Mouse (Mus musculus): ENCODE measurements around the gene Wdfy2. TPM values are rescaled to one million over a fixed set of nuclear protein-coding genes. Genes with fewer than 3 reads are reported as not detected.
A peak's percentile ranks its signal among the peaks of the same experiment; 100 is the strongest.

Gene Wdfy2
- polyA plus RNA-seq, 1 experiment from 2014 or later: 3.1 TPM

GRCm38 (mm10) chr14:62880084-62880851 lies 42.8 kb downstream of the Wdfy2 start:
- Histone ChIP-seq H3K4me1 (ENCODE audit: control insufficient read depth, low read depth, low read length) (peaks cover 34% of the 10 kb centered on the region), H3K27me3 (ENCODE audit: control insufficient read depth, insufficient read depth, low read depth, low read length) (no peaks in the 10 kb centered on the region), H3K4me3 (ENCODE audit: low read depth, low read length) (no peak overlapping the region), H3K4me2 (ENCODE audit: low read depth, low read length) (no peak overlapping the region), H3K9me3 (replicated peaks; ENCODE audit: control insufficient read depth, low read length) (no peaks in the 10 kb centered on the region), H3K27ac (ENCODE audit: low read length) (no peak overlapping the region), H3K9ac (ENCODE audit: low read depth, low read length) (no peak overlapping the region), H3K36me3 (ENCODE audit: control insufficient read depth, insufficient read depth) (no peaks in the 10 kb centered on the region)
- ATAC-seq (ENCODE audit: low read depth): no peak
- 63% methylated on average over 5 of the region's 5 CpGs for WGBS (ENCODE audit: insufficient replicate concordance)

GRCm38 (mm10) chr14:62882061-62882614 lies 44.7 kb downstream of the Wdfy2 start:
- Histone ChIP-seq H3K9ac (ENCODE audit: low read depth, low read length) (no peak overlapping the region), H3K4me1 (ENCODE audit: control insufficient read depth, low read depth, low read length) (peaks cover 30% of the 10 kb centered on the region), H3K4me3 (ENCODE audit: low read depth, low read length) (no peak overlapping the region), H3K27ac (ENCODE audit: low read length) (no peak overlapping the region), H3K27me3 (ENCODE audit: control insufficient read depth, insufficient read depth, low read depth, low read length) (no peaks in the 10 kb centered on the region), H3K9me3 (replicated peaks; ENCODE audit: control insufficient read depth, low read length) (no peaks in the 10 kb centered on the region), H3K36me3 (ENCODE audit: control insufficient read depth, insufficient read depth) (no peaks in the 10 kb centered on the region), H3K4me2 (ENCODE audit: low read depth, low read length) (no peak overlapping the region)
- 47% methylated on average over 4 of the region's 4 CpGs for WGBS (ENCODE audit: insufficient replicate concordance)
- no peak for ATAC-seq (ENCODE audit: low read depth)

GRCm38 (mm10) chr14:62883551-62883950 lies 46.1 kb downstream of the Wdfy2 start:
- 41% methylated on average over 1 of the region's 1 CpGs for WGBS (ENCODE audit: insufficient replicate concordance)
- H3K4me1 ChIP-seq (ENCODE audit: control insufficient read depth, low read depth, low read length): peaks cover 17% of the 10 kb centered on the region
- H3K9ac ChIP-seq (ENCODE audit: low read depth, low read length): no peak overlapping the region
- ATAC-seq (ENCODE audit: low read depth): no peak
- H3K4me3 ChIP-seq (ENCODE audit: low read depth, low read length): no peak overlapping the region
- no peaks in the 10 kb centered on the region for H3K9me3 ChIP-seq (replicated peaks; ENCODE audit: control insufficient read depth, low read length)
- H3K36me3 ChIP-seq (ENCODE audit: control insufficient read depth, insufficient read depth): no peaks in the 10 kb centered on the region
- no peaks in the 10 kb centered on the region for H3K27me3 ChIP-seq (ENCODE audit: control insufficient read depth, insufficient read depth, low read depth, low read length)
- no peak overlapping the region for H3K4me2 ChIP-seq (ENCODE audit: low read depth, low read length)
- H3K27ac ChIP-seq (ENCODE audit: low read length): peak overlapping the region; percentile 21; the same call in 1 of the 2 replicates

GRCm38 (mm10) chr14:62884171-62884570 lies 46.7 kb downstream of the Wdfy2 start:
- peaks cover 11% of the 10 kb centered on the region for H3K4me1 ChIP-seq (ENCODE audit: control insufficient read depth, low read depth, low read length)
- no peaks in the 10 kb centered on the region for H3K36me3 ChIP-seq (ENCODE audit: control insufficient read depth, insufficient read depth)
- 42% methylated on average over 5 of the region's 5 CpGs for WGBS (ENCODE audit: insufficient replicate concordance)
- H3K27ac ChIP-seq (ENCODE audit: low read length): peak overlapping the region; percentile 21; the same call in 1 of the 2 replicates
- H3K4me2 ChIP-seq (ENCODE audit: low read depth, low read length): no peak overlapping the region
- peak; percentile 75 for ATAC-seq (ENCODE audit: low read depth)
- H3K4me3 ChIP-seq (ENCODE audit: low read depth, low read length): no peak overlapping the region
- H3K9me3 ChIP-seq (replicated peaks; ENCODE audit: control insufficient read depth, low read length): no peaks in the 10 kb centered on the region
- H3K9ac ChIP-seq (ENCODE audit: low read depth, low read length): no peak overlapping the region
- H3K27me3 ChIP-seq (ENCODE audit: control insufficient read depth, insufficient read depth, low read depth, low read length): no peaks in the 10 kb centered on the region

- Histone ChIP-seq H3K27me3 (ENCODE audit: control insufficient read depth, insufficient read depth, low read depth, low read length) (no peaks in the 10 kb centered on the region), H3K27ac (ENCODE audit: low read length) (0 out of 2 replicates have a peak overlapping the region, but pooled peaks have one; percentile 4), H3K9ac (ENCODE audit: low read depth, low read length) (no peak overlapping the region), H3K4me3 (ENCODE audit: low read depth, low read length) (no peak overlapping the region), H3K9me3 (replicated peaks; ENCODE audit: control insufficient read depth, low read length) (no peaks in the 10 kb centered on the region), H3K36me3 (ENCODE audit: control insufficient read depth, insufficient read depth) (no peaks in the 10 kb centered on the region), H3K4me2 (ENCODE audit: low read depth, low read length) (no peak overlapping the region), H3K4me1 (ENCODE audit: control insufficient read depth, low read depth, low read length) (peaks cover 6% of the 10 kb centered on the region)
- WGBS (ENCODE audit: insufficient replicate concordance): 44% methylated on average over 1 of the region's 1 CpGs
- no peak for ATAC-seq (ENCODE audit: low read depth)
Observed at GRCm38 (mm10) chr14:62884639-62885038, 47.2 kb downstream of the Wdfy2 start.

DNA sequence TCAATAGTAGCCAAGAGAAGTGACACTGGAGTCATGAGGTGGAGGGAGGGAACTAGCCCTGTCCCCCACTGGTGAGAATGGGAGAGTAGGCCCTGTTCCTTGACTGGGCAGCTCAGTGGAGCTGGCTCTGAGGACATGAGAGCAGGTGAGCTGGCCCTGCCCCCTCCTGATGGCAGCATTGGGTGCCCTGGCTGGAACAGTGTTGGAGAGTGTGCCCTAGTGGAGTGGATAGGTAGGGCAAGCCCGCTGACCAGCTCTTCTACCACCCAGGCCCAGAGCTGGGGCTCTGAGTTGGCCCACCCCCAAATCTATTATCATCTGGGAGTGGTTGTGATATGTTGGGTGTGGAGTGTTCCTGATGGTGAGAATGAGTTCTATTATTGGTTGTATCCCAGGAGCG lies 47.7 kb downstream of the Wdfy2 start:
- ATAC-seq (ENCODE audit: low read depth): no peak
- peaks cover 2% of the 10 kb centered on the region for H3K4me1 ChIP-seq (ENCODE audit: control insufficient read depth, low read depth, low read length)
- H3K9me3 ChIP-seq (replicated peaks; ENCODE audit: control insufficient read depth, low read length): no peaks in the 10 kb centered on the region
- no peak overlapping the region for H3K4me3 ChIP-seq (ENCODE audit: low read depth, low read length)
- H3K9ac ChIP-seq (ENCODE audit: low read depth, low read length): no peak overlapping the region
- 71% methylated on average over 2 of the region's 2 CpGs for WGBS (ENCODE audit: insufficient replicate concordance)
- no peak overlapping the region for H3K27ac ChIP-seq (ENCODE audit: low read length)
- H3K4me2 ChIP-seq (ENCODE audit: low read depth, low read length): no peak overlapping the region
- no peaks in the 10 kb centered on the region for H3K27me3 ChIP-seq (ENCODE audit: control insufficient read depth, insufficient read depth, low read depth, low read length)
- no peaks in the 10 kb centered on the region for H3K36me3 ChIP-seq (ENCODE audit: control insufficient read depth, insufficient read depth)

- Histone ChIP-seq H3K27ac (ENCODE audit: low read length) (no peak overlapping the region), H3K9me3 (replicated peaks; ENCODE audit: control insufficient read depth, low read length) (no peaks in the 10 kb centered on the region), H3K27me3 (ENCODE audit: control insufficient read depth, insufficient read depth, low read depth, low read length) (no peaks in the 10 kb centered on the region), H3K4me1 (ENCODE audit: control insufficient read depth, low read depth, low read length) (peaks cover 3% of the 10 kb centered on the region), H3K4me3 (ENCODE audit: low read depth, low read length) (no peak overlapping the region), H3K4me2 (ENCODE audit: low read depth, low read length) (no peak overlapping the region), H3K36me3 (ENCODE audit: control insufficient read depth, insufficient read depth) (no peaks in the 10 kb centered on the region), H3K9ac (ENCODE audit: low read depth, low read length) (no peak overlapping the region)
- 72% methylated on average over 3 of the region's 3 CpGs for WGBS (ENCODE audit: insufficient replicate concordance)
- ATAC-seq (ENCODE audit: low read depth): no peak
Observed at GRCm38 (mm10) chr14:62891401-62891800, 53.9 kb downstream of the Wdfy2 start.

DNA sequence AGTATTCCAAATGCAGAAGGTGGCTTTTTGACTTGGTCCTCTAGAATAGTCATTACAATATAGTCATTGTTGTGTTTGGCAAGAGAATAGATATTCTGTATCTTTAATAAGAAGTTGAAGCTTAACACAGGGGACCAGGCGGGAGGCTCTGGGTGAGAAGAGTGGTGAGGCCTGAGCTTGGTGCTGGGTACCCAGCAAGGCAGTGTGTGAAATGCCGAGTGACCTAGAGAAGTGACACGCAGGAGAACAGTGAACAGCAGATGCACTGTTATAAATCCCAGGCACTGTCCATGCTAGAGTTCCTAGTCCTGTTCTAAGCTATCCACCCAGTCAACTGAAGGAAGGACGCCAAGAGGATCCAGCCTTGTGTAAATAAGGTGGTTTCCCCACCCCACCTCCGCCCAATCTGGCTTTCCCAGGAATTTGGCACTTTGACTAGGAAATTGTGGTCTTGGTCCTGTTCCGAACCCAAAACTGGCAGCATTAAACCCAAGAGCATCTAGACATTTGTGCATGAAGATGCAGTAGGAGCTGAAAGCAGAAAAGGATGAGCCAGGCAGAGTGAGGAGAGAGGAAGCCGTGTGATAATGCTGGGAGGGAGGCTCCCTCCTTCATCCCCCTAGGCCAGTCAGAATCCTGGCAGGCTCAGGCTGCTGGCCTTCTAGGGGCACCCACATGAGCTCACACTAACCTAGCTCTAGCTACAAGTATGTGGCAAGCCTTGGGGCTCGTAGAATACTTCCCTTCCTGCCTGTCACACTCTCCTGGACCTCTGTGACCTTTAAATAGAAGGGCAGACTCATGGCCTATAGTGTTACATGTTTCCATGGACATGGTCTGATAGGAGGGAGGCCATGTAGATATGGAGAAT lies 55.5 kb downstream of the Wdfy2 start:
- Histone ChIP-seq H3K9me3 (replicated peaks; ENCODE audit: control insufficient read depth, low read length) (no peaks in the 10 kb centered on the region), H3K9ac (ENCODE audit: low read depth, low read length) (no peak overlapping the region), H3K4me1 (ENCODE audit: control insufficient read depth, low read depth, low read length) (peaks cover 3% of the 10 kb centered on the region), H3K27me3 (ENCODE audit: control insufficient read depth, insufficient read depth, low read depth, low read length) (no peaks in the 10 kb centered on the region), H3K4me3 (ENCODE audit: low read depth, low read length) (no peak overlapping the region), H3K27ac (ENCODE audit: low read length) (no peak overlapping the region), H3K36me3 (ENCODE audit: control insufficient read depth, insufficient read depth) (no peaks in the 10 kb centered on the region), H3K4me2 (ENCODE audit: low read depth, low read length) (no peak overlapping the region)
- ATAC-seq (ENCODE audit: low read depth): no peak
- WGBS (ENCODE audit: insufficient replicate concordance): 50% methylated on average over 8 of the region's 8 CpGs

Data from liver, embryonic 16.5 days (tissue).